Mouse (Mus musculus) left cerebral cortex, adult 8-10 months (tissue): ENCODE measurements around the gene Pla2g10. TPM values are rescaled to one million over a fixed set of nuclear protein-coding genes. Genes with fewer than 3 reads are reported as not detected.
A peak's percentile ranks its signal among the peaks of the same experiment; 100 is the strongest.
"Not testable (repeated sequence)": the region's sequence is repeated elsewhere in the genome, so short reads cannot be mapped to it uniquely, and the experiment has no call there.

Experiments used
- DNase-seq, 2 experiments: peaks; one replicate each; pipeline ENCODE4 v3.0.0; 2022; ENCODE audit warnings: low spot score in 2 of 2
- total RNA-seq, 4 experiments: library from RNA; stranded (reverse); gene quantifications; 2 replicates each; pipeline ENCODE4 v1.2.4; 2022

Gene Pla2g10
- total RNA-seq, 4 experiments from 2014 or later: not detected

- no peak for DNase-seq
These were observed 1.4 kb downstream of the Pla2g10 start for GRCm38 (mm10) chr16:13729428-13729827.

GRCm38 (mm10) chr16:13727811-13728335, 2.9 kb downstream of the Pla2g10 start:
- no peak for DNase-seq

GRCm38 (mm10) chr16:13722937-13723336, 7.8 kb downstream of the Pla2g10 start:
- DNase-seq: no peak

- DNase-seq: no peak
These were observed 13.8 kb downstream of the Pla2g10 start for GRCm38 (mm10) chr16:13716821-13717553.

- DNase-seq: no peak
These were observed 15.9 kb downstream of the Pla2g10 start for GRCm38 (mm10) chr16:13714910-13715309.

- no peak for DNase-seq
These were observed 26.1 kb downstream of the Pla2g10 start for GRCm38 (mm10) chr16:13704676-13705075.

GRCm38 (mm10) chr16:13702184-13702583, 28.6 kb downstream of the Pla2g10 start:
- DNase-seq: no peak

GRCm38 (mm10) chr16:13698998-13699397, 31.8 kb downstream of the Pla2g10 start:
- no peak for DNase-seq

- DNase-seq: no peak
These were observed 52.0 kb downstream of the Pla2g10 start for GRCm38 (mm10) chr16:13678601-13679319.

- DNase-seq: no peak
These were observed 56.3 kb downstream of the Pla2g10 start for GRCm38 (mm10) chr16:13674511-13674910.

- no peak for DNase-seq
These were observed 57.7 kb downstream of the Pla2g10 start for GRCm38 (mm10) chr16:13673114-13673513.

- no peak for DNase-seq
These were observed 58.3 kb downstream of the Pla2g10 start for GRCm38 (mm10) chr16:13672386-13672898.

- peak; percentile 72 to 91 for DNase-seq
These were observed 58.9 kb downstream of the Pla2g10 start, which contains the start of the genes Bfar and 3110001I22Rik for GRCm38 (mm10) chr16:13671685-13672385. Gene Bfar (plus strand): TSS chr16:13671858. Gene 3110001I22Rik (plus strand): TSS chr16:13671929.

GRCm38 (mm10) chr16:13670896-13671295, 59.9 kb downstream of the Pla2g10 start:
- DNase-seq: not testable (repeated sequence)

GRCm38 (mm10) chr16:13669282-13669681, 61.5 kb downstream of the Pla2g10 start:
- DNase-seq: no peak

- DNase-seq: no peak
These were observed 62.2 kb downstream of the Pla2g10 start for GRCm38 (mm10) chr16:13668402-13669108.

- peak; percentile 90 to 93 for DNase-seq
These were observed 62.9 kb downstream of the Pla2g10 start, which contains the start of gene Parn for GRCm38 (mm10) chr16:13667878-13668343. Gene Parn (minus strand): TSS chr16:13668170.
